Mouse (Mus musculus): ENCODE results near the gene Slc22a22. TPM values are rescaled to one million over a fixed set of nuclear protein-coding genes. Genes with fewer than 3 reads are reported as not detected.
A peak's percentile ranks its signal among the peaks of the same experiment; 100 is the strongest.

Slc22a22 gene
- total RNA-seq (2022), result not detected

DNA sequence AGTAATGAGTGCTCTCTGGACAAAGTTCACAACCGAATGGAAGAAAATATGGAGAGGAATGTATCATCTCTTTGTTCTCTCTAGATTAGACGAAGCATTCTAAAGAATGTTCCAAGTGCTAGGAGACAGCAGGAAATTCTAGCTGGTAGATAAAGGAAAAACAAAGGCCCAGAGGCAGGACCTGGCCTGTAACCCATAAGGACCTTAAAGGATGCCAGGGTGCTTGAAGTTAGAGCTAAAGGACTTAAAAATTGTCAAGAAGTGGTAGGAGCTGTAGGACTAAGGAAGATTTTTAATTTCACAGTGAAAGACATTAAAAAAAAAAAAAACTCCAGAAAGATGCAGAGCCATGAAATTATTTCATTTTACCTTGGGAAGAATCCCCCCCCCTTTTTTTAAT is at the start of gene Slc22a22:
TSS of gene Slc22a22 (minus strand) at position 101 of the 400 bp plus-strand sequence.
- DNase-seq, result no peak

DNA sequence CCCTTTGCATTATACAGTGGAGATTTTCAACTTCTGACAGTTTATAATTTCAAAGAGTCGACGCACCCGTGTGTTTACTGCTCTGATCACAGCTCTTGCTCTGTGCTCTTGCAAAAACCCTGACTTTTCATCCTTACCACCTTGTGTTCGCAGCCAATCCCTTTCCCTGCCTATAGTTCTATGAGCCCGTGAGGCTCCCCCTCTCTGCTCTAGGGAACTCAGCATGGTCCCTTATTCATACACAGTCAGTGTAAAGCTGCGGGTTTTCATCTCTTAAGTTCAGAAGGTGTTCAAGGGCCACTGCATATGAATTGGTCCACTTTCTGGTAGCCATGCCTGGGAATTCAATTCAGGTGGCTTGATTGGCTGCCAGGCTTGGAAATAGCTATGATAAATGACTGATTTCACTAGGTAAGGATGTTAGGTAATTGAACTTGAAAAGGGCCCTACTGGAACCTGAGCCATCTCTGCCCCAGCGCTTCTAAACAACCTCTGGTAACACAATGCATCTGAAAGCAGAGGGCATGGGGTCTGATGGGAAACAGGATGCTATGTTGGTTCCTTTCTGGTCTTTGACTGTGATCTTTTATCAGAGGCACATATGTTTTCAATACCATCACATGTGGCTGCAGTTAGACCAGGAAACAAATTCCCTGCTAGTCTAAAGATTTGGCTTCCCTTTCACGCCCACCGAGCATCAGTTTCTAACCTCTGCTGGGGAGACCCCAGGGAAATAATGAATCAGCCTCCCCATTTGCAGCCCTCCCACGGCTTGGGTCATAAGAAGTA is 46.3 kb upstream of the Slc22a22 start:
- DNase-seq, result no peak

DNA sequence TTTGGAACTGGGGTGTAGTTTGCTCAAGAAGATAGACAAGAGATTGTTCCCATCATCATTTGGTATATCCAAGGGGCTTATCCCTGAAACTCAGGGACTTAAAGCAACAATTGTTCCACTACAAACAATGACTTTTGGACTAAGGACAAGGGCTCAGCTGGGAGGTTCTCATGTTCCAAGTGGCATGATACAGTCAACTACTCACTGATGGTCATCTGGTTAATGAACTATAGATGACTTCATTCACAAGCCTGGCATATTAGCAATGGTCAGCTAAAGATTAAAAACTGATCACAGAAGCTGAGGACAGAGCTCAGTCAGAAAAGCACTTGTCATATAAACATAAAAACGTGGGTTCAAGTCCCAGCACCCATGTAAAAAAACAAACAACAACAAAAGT is 44.7 kb upstream of the Slc22a22 start:
- no peak for DNase-seq

DNA sequence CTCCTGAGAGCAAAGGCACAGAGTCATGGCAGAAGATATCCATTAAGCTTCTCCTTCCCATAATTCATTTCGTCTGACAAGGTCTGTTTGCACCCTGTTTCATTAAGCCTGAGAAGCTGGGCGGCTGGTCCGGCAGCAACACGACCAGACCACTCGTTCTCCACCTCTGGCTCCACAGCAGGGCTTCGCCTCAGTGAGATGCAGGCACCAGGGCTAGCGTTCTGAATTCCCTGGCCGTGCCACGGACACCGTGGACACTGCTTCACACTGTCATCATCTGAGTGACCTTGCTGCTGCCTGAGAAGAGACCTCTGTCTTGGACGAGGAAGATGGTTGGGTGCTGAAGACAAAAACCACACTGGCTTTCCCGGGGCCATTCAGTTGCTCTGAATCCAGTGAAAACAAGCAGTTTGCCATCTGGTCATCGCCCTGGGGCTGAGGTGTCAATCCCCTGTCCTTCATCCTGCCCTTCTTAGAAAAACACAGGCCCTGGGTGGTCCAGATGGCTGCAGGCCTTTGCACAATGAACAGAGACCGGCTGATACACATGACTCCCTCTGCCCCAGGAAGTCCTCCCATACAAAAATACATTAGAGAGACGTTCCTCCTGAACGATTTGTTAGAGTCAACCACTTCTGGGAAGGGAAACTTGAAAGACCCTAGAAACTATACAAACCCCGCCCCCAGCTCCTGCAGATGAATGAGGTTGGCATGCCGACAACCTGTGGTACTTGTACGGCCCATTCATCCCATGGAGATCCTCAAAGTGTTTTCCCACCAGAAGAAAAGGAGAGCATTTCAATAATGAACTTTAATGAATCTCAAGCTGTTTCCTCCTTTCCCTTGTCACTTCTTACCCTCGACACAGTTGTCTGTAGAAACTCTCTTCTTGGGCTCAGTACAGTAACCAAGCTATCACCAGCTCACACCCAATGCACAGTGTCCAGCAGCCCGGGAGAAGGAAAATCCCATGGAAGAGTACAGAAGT is 32.1 kb upstream of the Slc22a22 start:
- DNase-seq, result no peak

DNA sequence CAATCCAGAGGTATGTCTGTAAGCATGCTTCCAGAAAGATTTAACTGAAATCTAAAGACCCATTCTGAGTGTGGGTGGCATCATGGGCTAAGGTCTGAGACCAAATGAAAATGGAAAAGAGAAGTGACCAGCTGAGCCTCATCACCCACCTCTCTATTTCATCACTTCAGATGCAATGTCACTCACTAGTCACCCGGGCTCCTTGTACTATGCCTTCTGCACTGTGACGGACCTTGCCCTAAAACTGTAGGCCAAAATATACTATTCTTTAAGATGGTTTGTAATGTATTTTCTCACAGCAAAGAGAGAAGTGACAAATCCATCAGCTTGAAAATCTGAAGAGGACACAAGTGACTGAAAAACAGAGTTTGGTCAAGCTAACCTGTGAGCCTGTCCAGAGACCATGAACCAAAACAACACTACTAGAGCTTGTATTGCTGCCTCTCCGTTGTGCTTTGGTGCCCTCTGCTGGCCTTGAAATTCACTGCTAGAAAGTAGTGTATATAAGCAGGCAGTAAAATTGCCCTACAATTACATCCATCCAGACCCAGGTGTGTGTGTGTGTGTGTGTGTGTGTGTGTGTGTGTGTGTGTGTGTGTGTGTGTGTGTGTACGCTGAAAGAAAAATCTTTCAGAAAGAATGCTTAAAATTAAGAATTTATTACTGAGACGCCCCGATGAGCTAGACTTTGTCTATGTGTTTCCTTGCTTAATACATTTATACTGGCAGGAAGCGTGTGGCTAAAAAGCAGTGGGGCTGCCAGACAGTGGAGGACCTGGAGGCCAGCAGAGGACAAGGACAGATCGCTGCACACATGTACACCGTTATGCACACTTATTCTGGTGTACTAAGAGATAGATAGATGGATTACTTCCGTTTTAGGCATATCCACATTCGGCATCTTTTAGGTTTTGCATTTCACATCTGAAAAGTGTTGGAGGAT is 31.1 kb upstream of the Slc22a22 start:
- peak; percentile 19 for DNase-seq

DNA sequence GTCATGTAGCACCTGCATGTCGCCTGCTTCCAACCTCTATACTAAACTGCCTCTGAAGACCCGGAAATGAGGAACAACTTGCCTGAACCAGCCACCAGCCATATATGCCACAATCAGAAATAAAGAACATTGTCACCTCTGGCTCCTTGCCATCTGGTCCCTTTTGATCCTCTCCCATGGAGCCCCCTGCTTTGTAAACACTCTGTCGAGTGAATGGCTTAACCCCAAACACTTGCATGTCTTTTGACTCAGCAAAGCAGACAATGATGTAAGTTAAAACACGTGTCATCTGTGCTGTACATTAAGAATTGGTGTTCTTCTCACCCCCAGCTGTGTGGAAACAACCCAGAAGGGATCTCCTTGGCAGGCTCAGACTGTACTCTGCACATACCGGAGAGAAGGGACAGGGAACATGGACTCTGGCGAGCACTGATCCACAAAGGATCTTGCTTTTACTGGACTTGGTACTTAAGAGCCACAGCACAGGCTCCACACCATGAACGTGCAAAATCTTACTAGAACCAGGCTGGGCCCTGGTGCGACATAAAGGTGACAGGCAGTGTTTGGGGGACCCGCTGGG is 26.8 kb upstream of the Slc22a22 start:
- no peak for DNase-seq

DNA sequence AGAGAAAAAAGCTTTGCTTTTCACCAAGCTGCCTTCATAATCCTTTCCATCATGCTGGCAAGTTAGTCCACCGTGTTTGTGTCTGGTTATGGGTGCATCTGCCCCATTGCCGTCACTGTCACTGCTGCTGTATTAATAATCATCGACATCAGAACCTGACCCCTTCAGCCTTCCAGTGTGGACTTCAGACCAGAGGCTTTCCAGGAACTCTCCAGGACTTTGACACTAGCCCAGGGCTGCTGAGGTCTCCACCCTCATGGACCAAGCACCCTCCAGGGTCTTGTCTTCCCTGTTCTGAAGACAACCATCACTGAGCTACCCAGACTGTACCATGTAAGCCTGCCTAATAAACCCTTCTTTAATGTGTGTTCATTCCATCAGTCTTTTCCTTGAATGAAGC is 26.2 kb upstream of the Slc22a22 start:
- DNase-seq, result no peak

DNA sequence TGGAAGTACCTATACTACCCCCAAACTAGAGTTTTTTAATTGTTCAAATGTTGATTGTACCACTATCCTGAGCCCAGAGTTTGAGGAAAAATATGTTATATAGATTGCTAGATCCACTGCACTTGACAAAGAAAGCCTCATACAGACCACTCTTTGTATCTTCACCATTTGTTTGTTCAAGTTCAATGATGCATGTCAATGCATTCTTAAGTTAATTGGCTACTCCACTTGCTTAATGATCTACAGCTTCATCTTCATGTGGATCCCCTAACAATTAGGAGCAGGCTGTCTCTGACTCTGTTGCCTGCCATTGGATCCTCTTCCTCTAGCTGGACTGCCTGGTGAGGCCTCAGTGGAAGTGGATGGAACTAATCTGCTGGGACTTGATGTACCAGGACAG is 24.1 kb upstream of the Slc22a22 start:
- no peak for DNase-seq

DNA sequence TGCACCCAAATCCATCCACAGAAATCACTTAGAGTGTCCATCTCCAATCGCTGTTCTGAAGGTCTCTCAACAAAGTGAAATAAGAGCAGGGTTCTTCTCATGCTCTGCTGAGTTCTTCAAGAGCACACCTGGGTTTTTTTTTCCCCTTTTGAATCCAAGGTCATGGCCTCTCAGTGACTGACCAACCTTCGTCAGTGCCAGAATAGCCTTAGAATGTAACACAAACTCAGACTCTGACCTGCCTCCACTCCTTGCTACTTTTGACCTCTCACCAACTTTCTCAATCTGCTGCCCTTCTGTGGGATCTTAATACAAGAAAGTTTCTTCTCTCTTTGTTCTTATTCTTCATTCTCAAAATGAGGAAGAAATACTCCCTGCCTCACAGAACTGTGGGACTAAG is 18.7 kb upstream of the Slc22a22 start:
- no peak for DNase-seq

DNA sequence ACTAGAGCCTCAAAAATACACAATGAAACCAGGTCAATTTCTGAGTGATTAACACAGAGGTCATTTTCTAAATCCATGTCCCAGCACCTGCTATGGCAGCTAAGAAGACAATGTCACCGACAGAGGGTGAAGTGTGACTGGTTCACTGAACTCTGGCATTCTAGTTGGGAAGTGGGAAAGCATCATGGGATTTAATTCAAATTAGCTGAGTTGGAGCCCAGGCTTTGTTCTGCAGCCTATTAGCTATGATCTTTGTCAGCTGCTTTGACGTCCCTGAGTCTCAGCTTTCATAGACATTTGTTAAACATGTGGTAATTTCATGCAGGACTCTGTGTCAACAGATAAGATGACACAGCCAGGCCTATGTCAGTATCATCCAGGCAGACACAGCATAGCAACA is 5.1 kb upstream of the Slc22a22 start:
- DNase-seq, result no peak

DNA sequence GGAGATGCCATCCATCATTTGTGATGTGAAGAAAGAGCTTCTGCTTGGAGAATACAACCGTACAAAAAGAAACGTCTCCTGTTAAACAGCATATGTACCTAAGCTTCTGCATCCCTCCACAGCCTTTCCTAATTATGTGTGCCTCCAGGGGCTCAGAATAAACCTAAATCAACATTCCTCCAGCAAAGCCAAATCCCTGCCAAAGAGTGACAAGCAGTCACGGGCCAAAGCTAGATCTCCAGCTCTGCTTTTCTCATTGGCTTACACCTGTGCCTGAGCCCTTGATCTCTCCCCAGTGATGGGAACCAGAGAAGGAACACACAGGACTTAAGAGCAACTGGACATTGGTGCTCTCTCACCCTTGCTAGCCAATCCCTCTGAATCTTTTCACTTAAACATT is 5.8 kb downstream of the Slc22a22 start:
- no peak for DNase-seq

DNA sequence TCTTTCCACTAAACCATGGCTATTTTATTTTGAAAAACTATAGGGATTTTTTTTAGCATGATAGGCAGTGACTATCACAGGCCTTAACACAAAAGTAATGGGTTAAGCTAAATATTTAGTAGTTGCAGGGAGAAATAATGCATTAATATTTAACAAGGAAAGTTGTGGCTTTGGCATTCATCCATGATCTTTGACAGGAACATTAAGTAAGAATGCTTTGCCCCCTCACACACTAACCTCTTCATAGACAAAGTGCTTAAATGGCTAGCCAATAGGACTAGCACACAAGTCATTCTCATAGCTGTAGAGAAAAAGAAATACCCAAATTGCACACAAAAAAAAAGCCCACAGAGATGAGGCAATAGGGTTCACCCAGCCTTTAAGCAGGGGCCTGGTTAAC is 11.4 kb downstream of the Slc22a22 start:
- DNase-seq, result no peak

DNA sequence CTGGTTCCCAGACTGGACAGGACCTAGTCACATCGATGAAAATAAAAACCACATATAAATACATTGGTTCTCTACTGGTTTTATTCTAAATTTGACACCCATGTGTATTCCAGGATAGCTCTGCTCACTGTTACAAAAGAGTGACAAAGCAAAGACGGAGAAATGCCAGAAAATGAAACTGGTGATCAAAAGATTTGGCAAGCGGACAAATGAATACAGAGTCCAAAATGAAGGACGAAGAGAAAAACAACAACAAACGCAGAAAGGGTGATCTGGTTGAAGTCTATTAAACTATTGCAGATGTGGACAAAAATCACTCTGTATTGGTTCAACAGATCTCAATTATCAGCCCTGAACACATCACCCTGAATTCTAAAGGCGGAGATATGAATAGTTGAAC is 12.4 kb downstream of the Slc22a22 start:
- no peak for DNase-seq

DNA sequence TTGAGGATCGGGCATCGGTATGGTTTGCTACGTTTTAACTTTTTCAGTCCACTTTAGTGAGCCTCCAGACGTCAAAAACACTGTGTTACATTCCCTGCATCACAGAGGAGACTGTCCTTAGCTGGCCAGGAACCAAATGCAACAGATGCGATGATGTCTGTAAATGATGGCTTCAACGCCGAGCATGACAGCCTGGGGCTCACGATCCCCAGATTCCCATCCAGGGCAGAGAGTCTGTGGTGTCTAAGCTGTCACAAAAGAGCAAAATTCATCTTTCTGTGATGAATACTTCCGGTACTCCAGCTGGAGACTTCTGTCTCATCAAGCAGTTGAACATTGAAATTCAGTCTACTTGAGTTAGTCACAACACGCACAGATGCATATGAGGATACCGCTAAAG is 13.4 kb downstream of the Slc22a22 start:
- no peak for DNase-seq

DNA sequence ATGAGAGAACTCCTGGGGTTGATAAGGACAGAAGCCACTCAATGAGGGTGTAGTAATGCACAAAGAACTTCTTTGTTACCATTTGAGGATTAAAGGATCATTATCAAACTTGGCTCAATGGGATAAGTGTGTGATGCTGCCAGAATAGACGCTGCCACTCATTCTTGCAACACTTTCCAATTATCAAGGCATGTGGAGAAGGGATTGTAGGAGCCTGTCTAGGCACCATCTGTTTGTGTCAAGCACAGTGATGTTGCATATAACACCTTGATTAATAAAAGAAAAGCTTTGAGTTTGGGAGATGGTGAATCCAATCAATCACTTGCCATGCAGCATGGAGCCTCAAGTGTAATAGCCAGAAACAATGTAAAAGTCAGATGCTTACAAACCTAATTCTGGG is 16.1 kb downstream of the Slc22a22 start:
- DNase-seq, result no peak

DNA sequence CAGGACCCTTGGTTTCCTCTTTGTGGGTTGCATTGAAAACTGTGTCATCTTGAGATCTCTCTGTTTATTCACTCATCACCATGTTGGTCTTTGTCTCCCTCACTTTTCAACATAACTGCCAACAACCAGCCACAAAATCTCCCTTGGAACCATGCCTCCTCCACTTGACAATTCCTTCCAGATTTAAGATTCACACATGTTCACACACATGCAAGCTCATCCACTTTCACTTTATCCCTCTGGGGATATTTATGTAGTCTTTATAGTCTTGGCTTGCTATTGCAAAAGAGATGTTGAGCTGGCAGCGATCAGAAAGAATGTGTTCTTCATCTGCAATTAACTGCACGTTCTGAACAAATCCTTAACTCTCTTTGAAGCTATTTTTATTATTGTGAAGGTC is 20.1 kb downstream of the Slc22a22 start:
- no peak for DNase-seq

DNA sequence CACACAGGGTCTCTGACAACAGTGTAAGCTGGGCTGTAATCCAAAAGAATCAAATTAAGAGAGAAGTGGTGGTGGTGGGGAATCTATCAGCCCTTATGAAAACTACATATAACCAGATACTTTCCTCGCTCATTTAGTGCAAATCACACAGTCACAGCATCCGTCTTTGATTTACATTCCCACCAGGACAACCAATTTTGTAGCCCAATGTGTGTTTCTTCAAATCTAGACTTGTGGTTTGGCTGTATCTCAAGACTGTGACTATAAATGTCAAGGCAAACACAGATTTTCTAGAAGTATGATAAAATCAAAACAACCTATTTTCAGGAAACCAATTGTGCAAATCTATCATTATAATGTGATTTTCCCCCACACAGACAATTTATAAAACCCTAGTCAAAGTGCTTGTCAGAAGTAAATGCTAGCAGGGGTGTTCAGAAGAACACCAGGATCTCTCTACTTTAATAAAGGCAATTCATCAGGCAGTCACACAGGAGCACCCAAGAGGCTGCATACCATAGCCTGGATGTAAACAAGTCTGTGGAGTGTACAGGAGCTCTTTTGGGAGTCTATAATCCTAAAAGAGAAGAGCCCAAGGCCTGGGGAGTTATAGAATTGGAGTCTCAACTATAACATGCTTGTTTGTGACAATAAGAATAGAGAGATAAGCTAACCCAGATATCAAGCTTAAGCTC is 42.6 kb downstream of the Slc22a22 start:
- no peak for DNase-seq

DNA sequence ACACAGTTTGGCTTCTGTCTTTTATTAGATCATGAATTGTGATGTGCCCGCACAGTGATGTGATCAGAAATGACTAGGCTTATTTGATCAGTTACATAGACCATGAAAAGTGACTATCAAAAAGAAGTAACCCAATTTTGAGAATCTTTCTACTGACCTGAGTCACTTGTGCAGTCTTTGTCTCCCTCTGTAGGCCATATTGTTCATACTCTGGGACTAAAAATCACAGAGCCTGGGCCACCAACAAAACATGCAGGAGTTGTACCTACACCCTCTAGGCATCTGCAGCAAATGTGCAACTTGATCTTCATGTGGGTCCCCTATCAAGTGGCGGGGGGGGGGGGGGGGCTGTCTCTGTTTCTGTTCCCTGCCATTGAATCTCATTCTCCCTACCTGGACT is 68.9 kb downstream of the Slc22a22 start:
- no peak for DNase-seq

DNA sequence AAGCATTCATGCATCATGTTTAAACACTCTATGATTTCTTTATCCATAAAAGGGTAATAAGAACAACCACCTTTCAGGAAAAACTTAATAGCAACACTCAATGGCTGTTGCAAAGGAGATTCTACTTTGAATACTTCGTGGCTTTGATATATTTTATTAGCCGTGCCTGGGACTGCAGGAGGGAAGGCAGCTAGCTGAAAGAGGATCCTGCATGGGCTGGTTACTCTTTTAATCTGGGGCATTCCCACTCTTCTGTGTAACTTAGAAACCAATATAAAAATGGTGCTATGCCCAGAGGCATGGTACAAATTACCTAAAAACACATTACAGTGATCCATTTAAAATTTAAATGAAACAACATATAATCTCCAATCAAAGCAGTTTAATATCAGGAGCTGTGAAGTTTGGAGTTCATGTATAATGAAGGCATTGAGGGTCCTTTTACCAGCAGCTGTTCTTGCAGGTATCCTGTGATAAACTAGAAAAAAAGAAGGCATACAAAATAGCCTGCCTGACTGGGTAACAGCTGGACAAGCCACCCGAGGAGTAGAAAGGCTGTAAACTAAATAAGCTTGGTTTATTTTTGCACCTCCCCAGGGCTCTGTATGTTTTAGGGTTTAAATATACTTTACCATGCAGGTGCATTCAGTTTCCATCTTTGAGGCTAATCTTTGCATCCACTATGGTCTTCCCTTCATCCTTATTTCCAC is 78.8 kb downstream of the Slc22a22 start:
- DNase-seq, result no peak

DNA sequence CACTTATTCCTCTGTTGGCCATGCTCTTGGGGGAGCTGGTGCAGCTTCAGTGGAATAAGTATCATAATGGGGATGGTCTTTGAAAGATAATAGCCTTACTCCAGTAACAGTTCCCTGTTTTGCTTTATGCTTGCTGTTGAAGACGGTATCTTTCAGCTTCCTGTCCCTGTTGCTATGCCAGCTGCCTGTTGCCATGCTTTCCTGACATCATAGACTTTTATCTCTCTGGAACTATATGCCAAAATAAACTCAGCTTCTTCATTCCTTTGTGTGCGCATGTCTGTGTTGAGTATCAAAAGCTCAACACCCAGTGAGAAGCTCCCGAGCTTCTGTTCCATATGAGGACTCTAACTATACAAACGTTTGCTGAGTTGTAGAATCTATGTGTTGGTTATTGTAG is 83.4 kb downstream of the Slc22a22 start:
- DNase-seq, result no peak

DNA sequence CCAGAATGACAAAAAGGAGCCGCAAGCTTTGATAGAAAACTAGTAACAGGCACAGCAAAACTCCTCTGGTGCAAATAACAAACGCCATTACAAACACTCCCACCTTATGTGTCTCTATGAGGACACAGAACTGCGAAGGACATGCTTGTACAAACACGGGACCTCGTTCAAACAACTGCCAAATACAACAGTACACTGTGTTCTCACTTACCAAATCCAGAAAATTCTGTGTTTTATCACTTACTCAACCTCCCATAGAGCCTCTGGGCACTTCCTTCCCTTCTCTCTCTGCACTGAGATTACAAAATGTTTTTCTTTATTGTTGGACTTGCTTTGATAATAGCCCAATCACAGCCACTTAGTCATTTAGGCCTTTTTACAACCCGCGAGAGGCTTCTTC is 97.0 kb downstream of the Slc22a22 start:
- DNase-seq, result no peak

Data from adrenal gland, adult 8-10 months (tissue).